Mouse (Mus musculus) liver, embryonic 14.5 days (tissue): Measurements from ENCODE around the gene Olfr1222.

Source experiments
- CTCF ChIP-seq: IDR thresholded peaks from 2 replicates; pipeline ENCODE4 v1.5.1; 2016; ENCODE audit warnings: antibody characterized with exemption, low read depth, control low read depth
- EP300 ChIP-seq: IDR thresholded peaks from 2 replicates; pipeline ENCODE4 v1.6.1; 2016; ENCODE audit warnings: antibody characterized with exemption, low read depth

GRCm38 (mm10) chr2:89106735-89107134 lies 26.1 kb downstream of the Olfr1222 start, which contains the start of gene Olfr1220:
- no peak for TF ChIP-seq CTCF
- TF ChIP-seq EP300: no peak
